Mouse (Mus musculus) heart, adult 2 months (tissue): ENCODE data around the gene Fbrs. TPM values are rescaled to one million over a fixed set of nuclear protein-coding genes. Genes with fewer than 3 reads are reported as not detected.

ENCODE experiments used
- DNase-seq, 2 experiments: peaks; one replicate each; pipeline ENCODE4 v3.0.0; 2021
- H3K27ac ChIP-seq: fragments of 200-600 bp; 2 replicates; pipeline ENCODE4 v1.8.1; 2022
- H3K27me3 ChIP-seq: fragments of 200-500 bp; 2 replicates; pipeline ENCODE4 v1.6.1; 2012; ENCODE audit warnings: mild to moderate bottlenecking, low read length, inconsistent platforms, mixed read lengths; ENCODE audit not compliant: control insufficient read depth, insufficient read depth
- H3K36me3 ChIP-seq: fragments of 200-500 bp; 2 replicates; pipeline ENCODE4 v1.6.1; 2012; ENCODE audit warnings: low read length, inconsistent platforms; ENCODE audit not compliant: control insufficient read depth, insufficient read depth
- H3K4me1 ChIP-seq: fragments of 200-500 bp; 2 replicates; pipeline ENCODE4 v1.6.1; 2011; ENCODE audit warnings: low read length; ENCODE audit not compliant: control insufficient read depth, insufficient read depth
- H3K4me3 ChIP-seq: fragments of 200-600 bp; 2 replicates; pipeline ENCODE4 v1.8.1; 2022
- H3K79me2 ChIP-seq: fragments of 200-500 bp; replicated peaks from 2 replicates; pipeline ENCODE4 v1.6.1; 2012; ENCODE audit warnings: mild to moderate bottlenecking, inconsistent platforms, low read length, moderate library complexity, mixed read lengths; ENCODE audit not compliant: control insufficient read depth, insufficient read depth
- H3K9ac ChIP-seq: fragments of 200-500 bp; 2 replicates; pipeline ENCODE4 v1.6.1; 2012; ENCODE audit warnings: low read depth, mild to moderate bottlenecking, control low read depth, inconsistent platforms, low read length, mixed read lengths
- CTCF ChIP-seq: fragments of 200-600 bp; IDR thresholded peaks from 2 replicates; pipeline ENCODE4 v1.8.1; 2022; ENCODE audit warnings: antibody characterized with exemption, mild to moderate bottlenecking, moderate library complexity
- EP300 ChIP-seq: fragments of 200-500 bp; IDR thresholded peaks from 2 replicates; pipeline ENCODE4 v1.6.1; 2011; ENCODE audit warnings: low read depth, low read length, control low read depth; ENCODE audit not compliant: insufficient read depth
- POLR2A ChIP-seq: fragments of 200-500 bp; IDR thresholded peaks from 2 replicates; pipeline ENCODE4 v1.6.1; 2011; ENCODE audit warnings: mild to moderate bottlenecking, low read depth, low read length, control low read depth; ENCODE audit not compliant: insufficient read depth
- WGBS: fragments of 180-500 bp; shearing (Covaris S2); methylation state at CpG from one replicate; pipeline ENCODE4 v1.1.7; 2018; 5-methylcytosine and 5-hydroxymethylcytosine counted together
- intact Hi-C: fragments of 180-260 bp; cut with DNase I; formaldehyde crosslinking; loops from one replicate; pipeline ENCODE4 v1.15.1; 2025
- long read RNA-seq: library from polyadenylated mRNA; stranded (forward); transcript quantifications from one replicate; pipeline ENCODE4 v2.0.0, GENCODE M21; 2021
- polyA plus RNA-seq: library from polyadenylated mRNA; depleted of rRNA; stranded (reverse); fragments of >200 nt; gene quantifications from 2 replicates; pipeline ENCODE4 v1.2.3, GENCODE M21; 2012; rRNA removed
- total RNA-seq, 2 experiments: library from RNA; stranded (reverse); gene quantifications; 2 replicates each; pipeline ENCODE4 v1.2.3; 2021

Fbrs gene
- total RNA-seq = 10 to 100 TPM; 31.2 to 33.9 TPM
- 13.4 and 16.4 TPM in 2 replicates for polyA plus RNA-seq
- long read RNA-seq, partial matches to known transcripts = 2 of 6 reads
- long read RNA-seq, other reads (novel, unspliced or antisense) = 3 of 6 reads

- H3K4me1 ChIP-seq = peaks cover 4% of the 10 kb centered on the region
- H3K27ac ChIP-seq = peak within 1 kb of the TSS; percentile 99
- no peaks in the 10 kb centered on the region for H3K27me3 ChIP-seq
- intact Hi-C loops = loop anchor here (5.0 kb wide), 1 partner anchor 399 kb away; the partner anchor contains the start of genes Zfp646 and Zfp668
- TF ChIP-seq POLR2A (peak; percentile 31; the same call in 1 of the 2 replicates), CTCF (no peak)
- peaks cover 2% of the 10 kb centered on the region; the same call in 1 of the 2 replicates for H3K79me2 ChIP-seq
- H3K4me3 ChIP-seq = peak within 1 kb of the TSS; percentile 84
- peak; percentile 96 to 98 for DNase-seq
- peak within 1 kb of the TSS; percentile 97 for H3K9ac ChIP-seq
- WGBS = under 1% methylated on average over 61 of the region's 62 CpGs
- peaks cover 23% of the 10 kb centered on the region for H3K36me3 ChIP-seq
Measured at GRCm38 (mm10) chr7:127478635-127479317, at the start of gene Fbrs. Gene Fbrs (plus strand): TSS chr7:127479199.

DNA sequence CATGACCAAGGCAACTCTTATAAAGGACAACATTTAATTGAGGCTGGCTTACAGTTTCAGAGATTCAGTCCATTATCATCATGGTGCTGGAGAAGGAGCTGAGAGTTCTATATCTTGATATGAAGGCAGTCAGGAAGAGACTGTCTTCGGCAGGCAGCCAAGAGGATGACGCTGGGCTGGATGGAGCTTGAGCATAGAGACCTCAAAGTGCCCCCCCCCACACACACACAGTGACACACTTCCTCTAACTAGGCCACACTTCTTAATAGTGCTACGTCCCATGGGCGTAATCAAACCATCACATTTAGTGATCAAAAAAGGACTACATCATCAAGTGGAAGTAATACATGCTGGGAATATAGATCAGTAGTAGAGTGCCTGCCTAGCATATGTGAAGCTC is 43.8 kb upstream of the Fbrs start:
- H3K4me3 ChIP-seq = no peak overlapping the region
- H3K27me3 ChIP-seq = no peaks in the 10 kb centered on the region
- H3K79me2 ChIP-seq = no peaks in the 10 kb centered on the region
- DNase-seq = no peak
- 67% methylated on average over 4 of the region's 4 CpGs for WGBS
- no peaks in the 10 kb centered on the region for H3K4me1 ChIP-seq
- no peak overlapping the region for H3K27ac ChIP-seq
- no peak overlapping the region for H3K9ac ChIP-seq
- intact Hi-C loops = no loop called here
- TF ChIP-seq CTCF (no peak), EP300 (no peak), POLR2A (no peak)
- H3K36me3 ChIP-seq = no peaks in the 10 kb centered on the region

GRCm38 (mm10) chr7:127437724-127438123 is 41.3 kb upstream of the Fbrs start:
- Histone ChIP-seq H3K4me1 (no peaks in the 10 kb centered on the region), H3K79me2 (no peaks in the 10 kb centered on the region), H3K27ac (no peak overlapping the region), H3K27me3 (no peaks in the 10 kb centered on the region), H3K4me3 (no peak overlapping the region), H3K9ac (no peak overlapping the region), H3K36me3 (no peaks in the 10 kb centered on the region)
- 89% methylated on average over 3 of the region's 3 CpGs for WGBS
- intact Hi-C loops = no loop called here
- DNase-seq = no peak
- no peak for TF ChIP-seq POLR2A
- TF ChIP-seq EP300 = no peak
- peak; percentile 63 for TF ChIP-seq CTCF

- intact Hi-C loops = no loop called here
- Histone ChIP-seq H3K4me1 (no peaks in the 10 kb centered on the region), H3K79me2 (no peaks in the 10 kb centered on the region), H3K27ac (no peak overlapping the region), H3K27me3 (no peaks in the 10 kb centered on the region), H3K4me3 (no peak overlapping the region), H3K36me3 (0 out of 2 replicates have a peak, but pooled peaks cover 2% of the 10 kb centered on the region), H3K9ac (no peak overlapping the region)
- WGBS = 94% methylated on average over 20 of the region's 20 CpGs
- TF ChIP-seq POLR2A (no peak), CTCF (no peak), EP300 (no peak)
- no peak for DNase-seq
Measured at GRCm38 (mm10) chr7:127443976-127444375, 35.0 kb upstream of the Fbrs start.

DNA sequence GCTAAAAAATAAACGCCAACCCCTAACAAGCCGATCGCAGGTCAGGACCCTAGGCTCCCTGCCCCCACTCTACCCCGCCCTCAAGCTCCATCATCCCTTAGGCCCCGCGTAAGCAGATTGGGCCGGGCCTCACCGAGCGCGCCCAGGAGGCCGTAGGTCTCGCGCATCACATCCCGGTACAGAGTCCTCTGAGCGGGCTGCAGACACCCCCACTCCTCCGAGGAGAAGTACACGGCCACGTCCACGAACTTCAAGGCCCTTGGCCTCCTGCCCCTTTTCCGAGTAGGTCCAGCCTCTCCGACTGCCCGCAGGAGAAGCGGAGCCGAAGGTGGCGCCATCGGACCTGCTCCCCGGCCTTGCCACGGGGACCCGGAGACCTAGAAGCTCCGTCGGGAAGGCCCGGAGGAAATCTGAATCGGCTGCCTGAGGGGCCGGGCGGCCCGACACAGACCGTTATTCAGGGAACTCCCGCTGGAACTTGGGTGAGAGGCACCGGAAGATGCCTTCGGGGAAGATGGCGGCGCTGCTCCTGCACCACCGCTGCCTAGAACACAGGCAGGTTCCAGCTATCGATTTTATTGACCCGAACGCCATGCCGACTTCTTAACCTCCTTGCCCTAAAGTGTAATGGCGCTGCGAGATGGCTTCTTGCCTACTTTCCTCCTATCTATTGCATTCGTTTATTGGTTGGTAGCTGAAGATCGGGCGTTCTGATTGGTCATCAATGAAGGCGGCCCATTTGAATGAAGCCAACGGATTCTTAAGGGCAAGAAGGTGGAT is 30.3 kb upstream of the Fbrs start, which contains the start of gene Zfp689:
Zfp689 (minus strand) TSS at position 638 of the 780 bp plus-strand sequence.
- Histone ChIP-seq H3K36me3 (peaks cover 9% of the 10 kb centered on the region; the same call in 1 of the 2 replicates), H3K4me1 (peaks cover 1% of the 10 kb centered on the region; the same call in 1 of the 2 replicates), H3K9ac (peak within 1 kb of the TSS; percentile 75), H3K4me3 (peak within 1 kb of the TSS; percentile 90), H3K79me2 (no peaks in the 10 kb centered on the region), H3K27me3 (no peaks in the 10 kb centered on the region), H3K27ac (peak within 1 kb of the TSS; percentile 85)
- intact Hi-C loops = loop anchor here (1.0 to 2.0 kb wide), 2 partner anchors 22 to 42 kb away; partner anchors contain the start of gene Zfp764
- WGBS = under 1% methylated on average over 54 of the region's 54 CpGs
- peak; percentile 89 to 92 for DNase-seq
- peak; percentile 49 for TF ChIP-seq POLR2A
- TF ChIP-seq EP300 = peak; percentile 55; the same call in 1 of the 2 replicates
- peak; percentile 18 for TF ChIP-seq CTCF
